Mouse (Mus musculus) embryonic facial prominence, embryonic 14.5 days (tissue): ENCODE measurements around the gene Strip1. TPM values are rescaled to one million over a fixed set of nuclear protein-coding genes. Genes with fewer than 3 reads are reported as not detected.

ENCODE experiments used
- ATAC-seq: fragments of 200-750 bp; cut with Nextera tagmentation; 2 replicates; pipeline ENCODE4 v1.8.0; 2017; ENCODE audit warnings: low read depth, moderate number of reproducible peaks, moderate TSS enrichment
- DNase-seq: peaks from one replicate; pipeline ENCODE4 v3.0.0-alpha.2; 2015; ENCODE audit warnings: low spot score
- H3K27ac ChIP-seq: fragments of 300-500 bp; sonication (generic); replicated peaks from 2 replicates; pipeline ENCODE4 v1.5.1; 2014; ENCODE audit warnings: low read depth, mild to moderate bottlenecking, low read length, moderate library complexity
- H3K27me3 ChIP-seq: fragments of 300-500 bp; sonication (generic); replicated peaks from 2 replicates; pipeline ENCODE4 v1.6.1; 2014; ENCODE audit warnings: low read length; ENCODE audit not compliant: control insufficient read depth, insufficient read depth
- H3K36me3 ChIP-seq: fragments of 300-500 bp; sonication (generic); 2 replicates; pipeline ENCODE4 v1.6.1; 2014; ENCODE audit warnings: low read length, mixed read lengths; ENCODE audit not compliant: control insufficient read depth, insufficient read depth
- H3K4me1 ChIP-seq: fragments of 300-500 bp; sonication (generic); 2 replicates; pipeline ENCODE4 v1.6.1; 2014; ENCODE audit warnings: antibody characterized with exemption, low read length; ENCODE audit not compliant: control insufficient read depth, insufficient read depth
- H3K4me2 ChIP-seq: fragments of 300-500 bp; sonication (generic); 2 replicates; pipeline ENCODE4 v1.6.1; 2014; ENCODE audit warnings: low read depth, mild to moderate bottlenecking, low read length, moderate library complexity, mixed read lengths
- H3K4me3 ChIP-seq: fragments of 300-500 bp; sonication (generic); 2 replicates; pipeline ENCODE4 v1.5.1; 2014; ENCODE audit warnings: low read depth, mild to moderate bottlenecking, low read length
- H3K9ac ChIP-seq: fragments of 300-500 bp; sonication (generic); 2 replicates; pipeline ENCODE4 v1.6.1; 2014; ENCODE audit warnings: low read depth, mild to moderate bottlenecking, low read length, moderate library complexity, mixed read lengths
- H3K9me3 ChIP-seq: fragments of 300-500 bp; sonication (generic); 2 replicates; pipeline ENCODE4 v1.6.1; 2016; ENCODE audit warnings: low read length; ENCODE audit not compliant: control insufficient read depth
- WGBS: fragments of 180-500 bp; shearing (Covaris S2); extraction: QIAGEN DNeasy Blood & Tissue Kit; methylation state at CpG from one replicate; pipeline ENCODE4 v1.1.7; 2014; 5-methylcytosine and 5-hydroxymethylcytosine counted together
- polyA plus RNA-seq: library from polyadenylated mRNA; unstranded; fragments of >200 nt; fragmentation: Nextera tagmentation; extraction: Ambion mirVana; gene quantifications from 2 replicates; pipeline ENCODE4 v1.2.1, GENCODE M21; 2014

The Strip1 gene
- polyA plus RNA-seq = 53.7 and 59.7 TPM in 2 replicates

GRCm38 (mm10) chr3:107631523-107631958 is at the start of gene Strip1:
Gene Strip1, minus strand, starts transcription at chr3:107631694.
- Histone ChIP-seq H3K4me2 (peak within 1 kb of the TSS; percentile 85), H3K36me3 (peaks cover 17% of the 10 kb centered on the region), H3K4me3 (peak within 1 kb of the TSS; percentile 83), H3K4me1 (peaks cover 6% of the 10 kb centered on the region), H3K9me3 (no peaks in the 10 kb centered on the region), H3K27ac (peak within 1 kb of the TSS; percentile 91), H3K9ac (peak within 1 kb of the TSS; percentile 93), H3K27me3 (no peaks in the 10 kb centered on the region)
- DNase-seq (peak; percentile 98), ATAC-seq (peak; percentile 98)
- under 1% methylated on average over 22 of the region's 35 CpGs for WGBS

DNA sequence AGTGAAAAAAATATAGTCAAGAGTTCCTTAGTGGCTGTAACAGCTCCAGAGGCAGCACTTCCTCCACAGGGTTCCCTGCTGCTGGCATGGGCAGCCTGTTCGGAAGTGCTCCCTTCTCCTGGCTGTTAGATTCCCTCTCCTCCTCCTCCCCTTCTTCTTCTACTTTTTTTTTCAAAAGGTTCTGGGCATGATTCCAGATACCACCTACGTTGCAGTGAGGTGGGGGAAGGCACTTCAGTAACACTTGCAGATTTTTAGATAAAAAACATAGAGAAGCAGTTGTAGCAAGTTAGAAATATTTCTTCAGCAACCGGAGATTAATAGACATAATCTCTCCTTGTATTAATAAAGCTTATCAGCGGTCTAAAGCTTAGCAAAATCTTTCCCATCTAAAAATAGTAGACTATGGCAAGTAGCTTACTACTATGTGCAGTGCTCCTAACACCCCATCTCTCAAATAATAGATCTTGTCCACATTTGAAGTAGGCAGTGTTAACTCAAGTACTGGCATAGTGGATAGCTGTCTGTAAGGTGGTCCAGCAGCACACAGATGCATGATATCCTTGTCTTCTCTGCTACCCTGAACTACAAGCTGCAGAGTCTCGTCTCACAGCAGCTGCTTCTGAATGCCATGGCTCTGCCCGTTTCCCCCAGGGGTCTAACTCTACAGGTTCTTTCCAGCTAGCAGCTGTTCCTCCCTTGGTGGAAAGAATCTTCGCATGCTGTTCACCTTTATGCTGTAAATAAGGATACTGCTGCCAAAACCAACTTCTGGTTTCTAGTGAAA is 49.5 kb upstream of the Strip1 start:
- H3K9me3 ChIP-seq = no peaks in the 10 kb centered on the region
- H3K27ac ChIP-seq = peak overlapping the region; percentile 75
- no peaks in the 10 kb centered on the region for H3K27me3 ChIP-seq
- H3K36me3 ChIP-seq = peaks cover 16% of the 10 kb centered on the region; the same call in 1 of the 2 replicates
- peaks cover 53% of the 10 kb centered on the region for H3K4me1 ChIP-seq
- ATAC-seq = peak; percentile 68
- WGBS = 19% methylated on average over 7 of the region's 7 CpGs
- H3K4me3 ChIP-seq = no peak overlapping the region
- peak; percentile 91 for DNase-seq
- H3K9ac ChIP-seq = no peak overlapping the region
- peak overlapping the region; percentile 37 for H3K4me2 ChIP-seq

- H3K9ac ChIP-seq = no peak overlapping the region
- WGBS = 89% methylated on average over 2 of the region's 2 CpGs
- no peaks in the 10 kb centered on the region for H3K9me3 ChIP-seq
- no peaks in the 10 kb centered on the region for H3K27me3 ChIP-seq
- H3K27ac ChIP-seq = no peak overlapping the region
- peaks cover 95% of the 10 kb centered on the region for H3K36me3 ChIP-seq
- DNase-seq (no peak), ATAC-seq (no peak)
- no peaks in the 10 kb centered on the region for H3K4me1 ChIP-seq
- H3K4me3 ChIP-seq = no peak overlapping the region
- H3K4me2 ChIP-seq = no peak overlapping the region
These were observed 40.0 kb upstream of the Strip1 start for GRCm38 (mm10) chr3:107671509-107671908.

GRCm38 (mm10) chr3:107670500-107670899 is 39.0 kb upstream of the Strip1 start:
- Histone ChIP-seq H3K9me3 (no peaks in the 10 kb centered on the region), H3K4me1 (no peaks in the 10 kb centered on the region), H3K27ac (no peak overlapping the region), H3K27me3 (no peaks in the 10 kb centered on the region), H3K4me2 (no peak overlapping the region), H3K4me3 (no peak overlapping the region), H3K36me3 (peaks cover 95% of the 10 kb centered on the region), H3K9ac (no peak overlapping the region)
- no peak for DNase-seq
- 83% methylated on average over 4 of the region's 4 CpGs for WGBS
- no peak for ATAC-seq

GRCm38 (mm10) chr3:107668786-107669185 is 37.3 kb upstream of the Strip1 start:
- 87% methylated on average over 7 of the region's 7 CpGs for WGBS
- no peak for ATAC-seq
- no peaks in the 10 kb centered on the region for H3K9me3 ChIP-seq
- no peak overlapping the region for H3K27ac ChIP-seq
- H3K4me1 ChIP-seq = no peaks in the 10 kb centered on the region
- H3K9ac ChIP-seq = no peak overlapping the region
- no peaks in the 10 kb centered on the region for H3K27me3 ChIP-seq
- H3K4me3 ChIP-seq = no peak overlapping the region
- no peak for DNase-seq
- no peak overlapping the region for H3K4me2 ChIP-seq
- peaks cover 95% of the 10 kb centered on the region for H3K36me3 ChIP-seq

GRCm38 (mm10) chr3:107667426-107667825 is 35.9 kb upstream of the Strip1 start:
- no peak overlapping the region for H3K27ac ChIP-seq
- WGBS = 82% methylated on average over 6 of the region's 6 CpGs

GRCm38 (mm10) chr3:107664641-107665040 is 33.1 kb upstream of the Strip1 start:
- DNase-seq (no peak), ATAC-seq (no peak)
- peaks cover 94% of the 10 kb centered on the region for H3K36me3 ChIP-seq
- H3K4me3 ChIP-seq = no peak overlapping the region
- no peak overlapping the region for H3K9ac ChIP-seq
- WGBS = 95% methylated on average over 1 of the region's 1 CpGs
- H3K4me1 ChIP-seq = no peaks in the 10 kb centered on the region
- H3K27me3 ChIP-seq = no peaks in the 10 kb centered on the region
- H3K4me2 ChIP-seq = no peak overlapping the region
- no peak overlapping the region for H3K27ac ChIP-seq
- H3K9me3 ChIP-seq = no peaks in the 10 kb centered on the region

More at GRCm38 (mm10) chr3:107667426-107667825, 35.9 kb upstream of the Strip1 start:
- no peaks in the 10 kb centered on the region for H3K4me1 ChIP-seq
- H3K4me2 ChIP-seq = no peak overlapping the region
- DNase-seq (no peak), ATAC-seq (no peak)
- no peaks in the 10 kb centered on the region for H3K9me3 ChIP-seq
- H3K27me3 ChIP-seq = no peaks in the 10 kb centered on the region
- no peak overlapping the region for H3K9ac ChIP-seq
- no peak overlapping the region for H3K4me3 ChIP-seq
- H3K36me3 ChIP-seq = peaks cover 92% of the 10 kb centered on the region

- no peaks in the 10 kb centered on the region for H3K27me3 ChIP-seq
- H3K9me3 ChIP-seq = no peaks in the 10 kb centered on the region
- DNase-seq = peak; percentile 8
- no peak overlapping the region for H3K4me2 ChIP-seq
- WGBS = 93% methylated on average over 1 of the region's 1 CpGs
- H3K9ac ChIP-seq = no peak overlapping the region
- H3K36me3 ChIP-seq = peaks cover 49% of the 10 kb centered on the region
- no peak for ATAC-seq
- no peak overlapping the region for H3K27ac ChIP-seq
- H3K4me1 ChIP-seq = no peaks in the 10 kb centered on the region
- no peak overlapping the region for H3K4me3 ChIP-seq
These were observed 27.5 kb upstream of the Strip1 start for GRCm38 (mm10) chr3:107659000-107659399.

- WGBS = 74% methylated on average over 4 of the region's 4 CpGs
- no peaks in the 10 kb centered on the region for H3K27me3 ChIP-seq
- H3K4me3 ChIP-seq = no peak overlapping the region
- no peak overlapping the region for H3K9ac ChIP-seq
- ATAC-seq (no peak), DNase-seq (no peak)
- no peak overlapping the region for H3K4me2 ChIP-seq
- peaks cover 32% of the 10 kb centered on the region for H3K36me3 ChIP-seq
- H3K4me1 ChIP-seq = no peaks in the 10 kb centered on the region
- no peaks in the 10 kb centered on the region for H3K9me3 ChIP-seq
- H3K27ac ChIP-seq = no peak overlapping the region
These were observed 25.4 kb upstream of the Strip1 start for GRCm38 (mm10) chr3:107656888-107657287.
